Mouse (Mus musculus) testis, adult 2 months (tissue): ENCODE results near the gene Mtm1.

ENCODE experiments used
- CTCF ChIP-seq: fragments of 200-500 bp; IDR thresholded peaks from 2 replicates; pipeline ENCODE4 v1.5.1; 2012; ENCODE audit warnings: low read depth, mild to moderate bottlenecking, inconsistent platforms, low read length, moderate library complexity; ENCODE audit not compliant: control insufficient read depth, insufficient read depth, insufficient replicate concordance
- POLR2A ChIP-seq: fragments of 200-500 bp; IDR thresholded peaks from 2 replicates; pipeline ENCODE4 v1.6.1; 2012; ENCODE audit warnings: low read depth, mild to moderate bottlenecking, inconsistent platforms, low read length, moderate library complexity; ENCODE audit not compliant: control insufficient read depth

- TF ChIP-seq POLR2A (no peak), CTCF (no peak)
These were observed 91.6 kb downstream of the Mtm1 start for GRCm38 (mm10) chrX:71302148-71302547.
